Mouse (Mus musculus) neural tube, embryonic 11.5 days (tissue): ENCODE results near the gene Gm5678. TPM values are rescaled to one million over a fixed set of nuclear protein-coding genes. Genes with fewer than 3 reads are reported as not detected.

Source experiments
- ATAC-seq: fragments of 200-750 bp; cut with Nextera tagmentation; 2 replicates; pipeline ENCODE4 v1.8.0; 2017; ENCODE audit warnings: moderate number of reproducible peaks, mild to moderate bottlenecking, moderate TSS enrichment, moderate library complexity; ENCODE audit not compliant: insufficient read depth, low FRiP score, low TSS enrichment
- DNase-seq: peaks from one replicate; pipeline ENCODE4 v3.0.0-alpha.2; 2015; ENCODE audit warnings: low spot score
- H3K27ac ChIP-seq: fragments of 300-500 bp; sonication (generic); 2 replicates; pipeline ENCODE4 v1.5.1; 2014; ENCODE audit warnings: low read depth, mild to moderate bottlenecking, low read length
- H3K27me3 ChIP-seq: fragments of 300-500 bp; sonication (generic); 2 replicates; pipeline ENCODE4 v1.6.1; 2014; ENCODE audit warnings: mild to moderate bottlenecking, low read length, mixed read lengths; ENCODE audit not compliant: control insufficient read depth, insufficient read depth
- H3K36me3 ChIP-seq: fragments of 300-500 bp; sonication (generic); 2 replicates; pipeline ENCODE4 v1.6.1; 2014; ENCODE audit warnings: mild to moderate bottlenecking, low read length, moderate library complexity, mixed read lengths; ENCODE audit not compliant: control insufficient read depth, insufficient read depth
- H3K4me1 ChIP-seq: fragments of 300-500 bp; sonication (generic); 2 replicates; pipeline ENCODE4 v1.6.1; 2014; ENCODE audit warnings: low read length, mixed read lengths; ENCODE audit not compliant: control insufficient read depth, insufficient read depth
- H3K4me2 ChIP-seq: fragments of 300-500 bp; sonication (generic); 2 replicates; pipeline ENCODE4 v1.6.1; 2014; ENCODE audit warnings: low read depth, mild to moderate bottlenecking, moderate library complexity
- H3K4me3 ChIP-seq: fragments of 300-500 bp; sonication (generic); 2 replicates; pipeline ENCODE4 v1.5.1; 2014; ENCODE audit warnings: low read depth, low read length
- H3K9ac ChIP-seq: fragments of 300-500 bp; sonication (generic); 2 replicates; pipeline ENCODE4 v1.6.1; 2014; ENCODE audit warnings: mild to moderate bottlenecking, low read length
- H3K9me3 ChIP-seq: fragments of 300-500 bp; sonication (generic); 2 replicates; pipeline ENCODE4 v1.6.1; 2016; ENCODE audit warnings: low read length; ENCODE audit not compliant: control insufficient read depth
- WGBS: fragments of 180-500 bp; shearing (Covaris S2); extraction: QIAGEN DNeasy Blood & Tissue Kit; methylation state at CpG from one replicate; pipeline ENCODE4 v1.1.7; 2014; 5-methylcytosine and 5-hydroxymethylcytosine counted together
- polyA plus RNA-seq: library from polyadenylated mRNA; unstranded; fragments of >200 nt; fragmentation: Nextera tagmentation; extraction: Ambion mirVana; gene quantifications from 2 replicates; pipeline ENCODE4 v1.2.1, GENCODE M21; 2014

The Gm5678 gene
- polyA plus RNA-seq, 1 experiment from 2014 or later: not detected

GRCm38 (mm10) chr16:93603439-93604212 lies 24.3 kb upstream of the Gm5678 start, which contains the start of gene Setd4:
TSS of gene Setd4 (minus strand) at chr16:93604063.
- Histone ChIP-seq H3K9ac (peak within 1 kb of the TSS; percentile 69), H3K4me1 (peaks cover 8% of the 10 kb centered on the region; the same call in 1 of the 2 replicates), H3K9me3 (no peaks in the 10 kb centered on the region), H3K36me3 (no peaks in the 10 kb centered on the region), H3K27ac (peak within 1 kb of the TSS; percentile 83), H3K27me3 (no peaks in the 10 kb centered on the region), H3K4me2 (peak within 1 kb of the TSS; percentile 63), H3K4me3 (peak within 1 kb of the TSS; percentile 50)
- peak; percentile 89 for ATAC-seq
- WGBS: 2% methylated on average over 55 of the region's 55 CpGs
- DNase-seq: peak; percentile 94

- no peak for ATAC-seq
Measured at GRCm38 (mm10) chr16:93604481-93604969, 23.4 kb upstream of the Gm5678 start.

GRCm38 (mm10) chr16:93605553-93605952 lies 22.3 kb upstream of the Gm5678 start, which contains the start of gene Cbr1:
TSS of gene Cbr1 (plus strand) at chr16:93605853.
- ATAC-seq (no peak), DNase-seq (no peak)
- 55% methylated on average over 4 of the region's 4 CpGs for WGBS
- Histone ChIP-seq H3K4me1 (peaks cover 8% of the 10 kb centered on the region; the same call in 1 of the 2 replicates), H3K9me3 (no peaks in the 10 kb centered on the region), H3K4me2 (peak within 1 kb of the TSS; percentile 63), H3K9ac (no peak within 1 kb of the TSS), H3K27ac (no peak within 1 kb of the TSS), H3K36me3 (no peaks in the 10 kb centered on the region), H3K4me3 (peak within 1 kb of the TSS; percentile 50), H3K27me3 (no peaks in the 10 kb centered on the region)

More at GRCm38 (mm10) chr16:93604481-93604969, 23.4 kb upstream of the Gm5678 start:
- Histone ChIP-seq H3K36me3 (no peaks in the 10 kb centered on the region), H3K4me2 (peak overlapping the region; percentile 63), H3K4me3 (peak overlapping the region; percentile 50), H3K9ac (peak overlapping the region; percentile 69), H3K27ac (peak overlapping the region; percentile 83; the same call in 1 of the 2 replicates), H3K4me1 (peaks cover 8% of the 10 kb centered on the region; the same call in 1 of the 2 replicates), H3K27me3 (no peaks in the 10 kb centered on the region), H3K9me3 (no peaks in the 10 kb centered on the region)
- DNase-seq: peak; percentile 22
- WGBS: 5% methylated on average over 16 of the region's 16 CpGs

GRCm38 (mm10) chr16:93606146-93606545 lies 21.8 kb upstream of the Gm5678 start:
- no peak for ATAC-seq
- Histone ChIP-seq H3K4me2 (no peak overlapping the region), H3K4me3 (no peak overlapping the region), H3K4me1 (peaks cover 8% of the 10 kb centered on the region; the same call in 1 of the 2 replicates), H3K9me3 (no peaks in the 10 kb centered on the region), H3K36me3 (0 out of 2 replicates have a peak, but pooled peaks cover 1% of the 10 kb centered on the region), H3K27me3 (no peaks in the 10 kb centered on the region), H3K27ac (no peak overlapping the region), H3K9ac (no peak overlapping the region)
- WGBS: 89% methylated on average over 7 of the region's 7 CpGs
- no peak for DNase-seq

GRCm38 (mm10) chr16:93607669-93608101 lies 20.2 kb upstream of the Gm5678 start:
- DNase-seq: peak; percentile 86
- Histone ChIP-seq H3K36me3 (0 out of 2 replicates have a peak, but pooled peaks cover 3% of the 10 kb centered on the region), H3K4me2 (peak overlapping the region; percentile 76), H3K9me3 (no peaks in the 10 kb centered on the region), H3K9ac (peak overlapping the region; percentile 61), H3K4me1 (peaks cover 8% of the 10 kb centered on the region; the same call in 1 of the 2 replicates), H3K27ac (no peak overlapping the region; the same call in 1 of the 2 replicates), H3K27me3 (no peaks in the 10 kb centered on the region), H3K4me3 (peak overlapping the region; percentile 46)
- WGBS: under 1% methylated on average over 32 of the region's 32 CpGs
- ATAC-seq: peak; percentile 48; the same call in 1 of the 2 replicates

- WGBS: 69% methylated on average over 8 of the region's 8 CpGs
- Histone ChIP-seq H3K4me3 (no peak overlapping the region), H3K9me3 (no peaks in the 10 kb centered on the region), H3K27ac (no peak overlapping the region), H3K36me3 (0 out of 2 replicates have a peak, but pooled peaks cover 3% of the 10 kb centered on the region), H3K27me3 (no peaks in the 10 kb centered on the region), H3K4me1 (peaks cover 8% of the 10 kb centered on the region; the same call in 1 of the 2 replicates), H3K4me2 (peak overlapping the region; percentile 76), H3K9ac (no peak overlapping the region)
- ATAC-seq: no peak
- DNase-seq: no peak
Measured at GRCm38 (mm10) chr16:93608731-93609130, 19.2 kb upstream of the Gm5678 start.

- 92% methylated on average over 4 of the region's 4 CpGs for WGBS
- ATAC-seq: no peak
- no peaks in the 10 kb centered on the region for H3K27me3 ChIP-seq
- no peak overlapping the region for H3K27ac ChIP-seq
- no peaks in the 10 kb centered on the region for H3K9me3 ChIP-seq
- no peak overlapping the region for H3K9ac ChIP-seq
- no peak for DNase-seq
- peaks cover 2% of the 10 kb centered on the region; the same call in 1 of the 2 replicates for H3K4me1 ChIP-seq
- no peak overlapping the region for H3K4me3 ChIP-seq
- no peak overlapping the region for H3K4me2 ChIP-seq
- H3K36me3 ChIP-seq: 0 out of 2 replicates have a peak, but pooled peaks cover 3% of the 10 kb centered on the region
Measured at GRCm38 (mm10) chr16:93609796-93610195, 18.1 kb upstream of the Gm5678 start.

GRCm38 (mm10) chr16:93610961-93611360 lies 16.9 kb upstream of the Gm5678 start:
- H3K4me2 ChIP-seq: no peak overlapping the region
- H3K27ac ChIP-seq: no peak overlapping the region
- H3K9me3 ChIP-seq: no peaks in the 10 kb centered on the region
- ATAC-seq (no peak), DNase-seq (no peak)
- H3K27me3 ChIP-seq: no peaks in the 10 kb centered on the region
- no peaks in the 10 kb centered on the region for H3K4me1 ChIP-seq
- 0 out of 2 replicates have a peak, but pooled peaks cover 3% of the 10 kb centered on the region for H3K36me3 ChIP-seq
- 94% methylated on average over 4 of the region's 4 CpGs for WGBS
- no peak overlapping the region for H3K4me3 ChIP-seq
- H3K9ac ChIP-seq: no peak overlapping the region
